Mouse (Mus musculus) liver, adult 2 months (tissue): ENCODE data around the gene Ccdc162. TPM values are rescaled to one million over a fixed set of nuclear protein-coding genes. Genes with fewer than 3 reads are reported as not detected.

Experiments
- DNase-seq: peaks from one replicate; pipeline ENCODE4 v3.0.0-alpha.2; 2011; ENCODE audit warnings: low read depth, low spot score; ENCODE audit errors: extremely low read depth
- H3K27ac ChIP-seq: fragments of 200-500 bp; replicated peaks from 2 replicates; pipeline ENCODE4 v1.5.1; 2012; ENCODE audit warnings: low read depth, mild to moderate bottlenecking, control low read depth, inconsistent platforms, low read length; ENCODE audit not compliant: insufficient read depth
- H3K27me3 ChIP-seq: fragments of 200-500 bp; 2 replicates; pipeline ENCODE4 v1.6.1; 2012; ENCODE audit warnings: mild to moderate bottlenecking, moderate library complexity, low read length, inconsistent platforms; ENCODE audit not compliant: control insufficient read depth, insufficient read depth
- H3K36me3 ChIP-seq: fragments of 200-500 bp; 2 replicates; pipeline ENCODE4 v1.6.1; 2012; ENCODE audit warnings: low read length, inconsistent platforms; ENCODE audit not compliant: control insufficient read depth, insufficient read depth
- H3K4me1 ChIP-seq: fragments of 200-500 bp; 2 replicates; pipeline ENCODE4 v1.6.1; 2011; ENCODE audit warnings: low read length; ENCODE audit not compliant: control insufficient read depth, insufficient read depth
- H3K4me3 ChIP-seq: fragments of 200-500 bp; 2 replicates; pipeline ENCODE4 v1.5.1; 2011; ENCODE audit warnings: low read depth, mild to moderate bottlenecking, control low read depth, low read length, moderate library complexity; ENCODE audit not compliant: insufficient read depth
- H3K79me2 ChIP-seq: fragments of 200-500 bp; 2 replicates; pipeline ENCODE4 v1.6.1; 2012; ENCODE audit warnings: inconsistent platforms, mild to moderate bottlenecking, low read length, moderate library complexity; ENCODE audit not compliant: control insufficient read depth, insufficient read depth
- H3K9ac ChIP-seq: fragments of 200-500 bp; 2 replicates; pipeline ENCODE4 v1.6.1; 2012; ENCODE audit warnings: low read depth, mild to moderate bottlenecking, control low read depth, inconsistent platforms, low read length
- CTCF ChIP-seq: fragments of 200-500 bp; IDR thresholded peaks from 2 replicates; pipeline ENCODE4 v1.5.1; 2011; ENCODE audit warnings: low read depth, low read length, control low read depth
- POLR2A ChIP-seq: fragments of 200-500 bp; IDR thresholded peaks from 2 replicates; pipeline ENCODE4 v1.6.1; 2011; ENCODE audit warnings: low read length, control low read depth; ENCODE audit not compliant: insufficient read depth; ENCODE audit errors: extremely low read depth
- WGBS: fragments of 180-500 bp; shearing (Covaris S2); methylation state at CpG from one replicate; pipeline ENCODE4 v1.1.7; 2018; 5-methylcytosine and 5-hydroxymethylcytosine counted together
- polyA plus RNA-seq: library from polyadenylated mRNA; depleted of rRNA; stranded (reverse); fragments of >200 nt; gene quantifications from 2 replicates; pipeline ENCODE4 v1.2.3, GENCODE M21; 2012
- total RNA-seq: library from RNA; depleted of rRNA; stranded (reverse); fragments of >200 nt; gene quantifications from 2 replicates; pipeline ENCODE4 v1.2.3, GENCODE M21; 2014

Gene Ccdc162
- total and polyA plus RNA-seq, 2 experiments = 6.0 to 10.3 TPM

DNA sequence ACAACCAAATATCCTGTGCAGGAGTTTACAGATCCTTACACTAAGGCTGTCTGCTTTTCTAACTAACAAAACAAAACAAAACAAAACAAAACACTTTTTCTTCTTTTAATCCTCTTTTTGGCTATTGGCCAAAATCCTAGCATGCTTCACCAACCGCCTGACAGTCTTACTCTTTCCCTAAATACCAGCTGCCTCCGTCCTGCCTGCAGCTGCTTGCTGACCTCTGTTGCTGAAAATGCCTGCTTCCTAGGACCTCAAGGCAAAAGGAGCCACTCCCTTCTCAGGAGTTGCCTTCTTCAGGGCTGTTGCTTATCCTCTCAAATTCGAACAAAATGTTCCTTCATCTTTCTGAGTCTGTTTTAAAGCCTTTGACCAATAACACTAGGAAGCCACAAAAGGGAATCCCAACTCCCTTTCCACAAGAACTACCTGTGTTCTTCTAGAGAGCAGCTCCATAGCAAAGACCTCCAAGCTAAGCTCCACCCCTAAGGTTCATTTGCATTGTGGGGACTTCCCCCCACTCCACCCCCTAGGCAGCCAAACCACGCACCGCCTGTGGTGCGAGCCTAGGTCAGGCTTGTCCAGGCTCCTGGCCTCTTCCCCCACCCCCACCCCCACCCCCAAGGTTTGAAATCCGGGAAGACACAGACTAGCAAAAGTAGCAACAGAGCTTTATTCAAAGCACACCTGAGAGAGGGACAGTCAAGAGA lies 171.8 kb downstream of the Ccdc162 start:
- TF ChIP-seq POLR2A = no peak
- no peak for TF ChIP-seq CTCF
- Histone ChIP-seq H3K27ac (no peak overlapping the region), H3K9ac (no peak overlapping the region), H3K4me3 (no peak overlapping the region), H3K79me2 (no peaks in the 10 kb centered on the region), H3K4me1 (peaks cover 4% of the 10 kb centered on the region), H3K27me3 (no peaks in the 10 kb centered on the region), H3K36me3 (no peaks in the 10 kb centered on the region; the same call in 1 of the 2 replicates)
- WGBS = 19% methylated on average over 7 of the region's 7 CpGs
- peak; percentile 39 for DNase-seq

GRCm38 (mm10) chr10:41543844-41544243 lies 172.6 kb downstream of the Ccdc162 start:
- Histone ChIP-seq H3K36me3 (no peaks in the 10 kb centered on the region; the same call in 1 of the 2 replicates), H3K27me3 (no peaks in the 10 kb centered on the region), H3K4me1 (peaks cover 4% of the 10 kb centered on the region), H3K4me3 (no peak overlapping the region), H3K9ac (no peak overlapping the region), H3K27ac (no peak overlapping the region), H3K79me2 (no peaks in the 10 kb centered on the region)
- no peak for TF ChIP-seq POLR2A
- TF ChIP-seq CTCF = no peak
- 73% methylated on average over 2 of the region's 2 CpGs for WGBS
- no peak for DNase-seq

GRCm38 (mm10) chr10:41543439-41543838 lies 173.0 kb downstream of the Ccdc162 start:
- no peak for DNase-seq
- Histone ChIP-seq H3K36me3 (no peaks in the 10 kb centered on the region; the same call in 1 of the 2 replicates), H3K27me3 (no peaks in the 10 kb centered on the region), H3K4me3 (no peak overlapping the region), H3K4me1 (peaks cover 4% of the 10 kb centered on the region), H3K27ac (no peak overlapping the region), H3K79me2 (no peaks in the 10 kb centered on the region), H3K9ac (no peak overlapping the region)
- no peak for TF ChIP-seq POLR2A
- no peak for TF ChIP-seq CTCF
- 78% methylated on average over 4 of the region's 4 CpGs for WGBS

DNA sequence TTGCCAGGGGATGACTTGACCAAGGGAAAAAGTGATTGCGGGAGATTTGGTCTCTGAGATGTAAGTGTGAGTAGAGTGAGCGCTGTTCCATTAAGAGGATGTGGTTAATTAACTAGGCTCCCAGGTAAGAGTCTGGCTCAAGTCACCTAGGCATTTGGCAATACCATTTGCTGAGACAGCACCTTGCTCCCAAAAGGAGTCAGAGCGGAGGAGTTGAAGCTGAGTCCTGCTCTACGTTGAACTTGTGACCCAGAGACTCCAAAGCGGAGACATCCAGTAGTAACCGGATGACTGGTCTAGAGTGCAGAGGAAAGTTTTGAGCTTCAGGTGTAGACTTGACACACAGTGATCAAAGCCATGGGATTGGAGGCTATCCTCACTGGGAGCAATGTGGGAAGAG lies 174.4 kb downstream of the Ccdc162 start:
- H3K79me2 ChIP-seq = no peaks in the 10 kb centered on the region
- TF ChIP-seq POLR2A = no peak
- TF ChIP-seq CTCF = no peak
- no peaks in the 10 kb centered on the region for H3K27me3 ChIP-seq
- no peaks in the 10 kb centered on the region; the same call in 1 of the 2 replicates for H3K36me3 ChIP-seq
- no peak overlapping the region for H3K4me3 ChIP-seq
- no peak for DNase-seq
- H3K9ac ChIP-seq = no peak overlapping the region
- peaks cover 4% of the 10 kb centered on the region for H3K4me1 ChIP-seq
- H3K27ac ChIP-seq = no peak overlapping the region
- 98% methylated on average over 6 of the region's 6 CpGs for WGBS

GRCm38 (mm10) chr10:41538986-41539385 lies 177.4 kb downstream of the Ccdc162 start:
- 95% methylated on average over 4 of the region's 4 CpGs for whole genome bisulfite sequencing
- no peak for TF ChIP-seq CTCF
- no peak for TF ChIP-seq POLR2A
- Histone ChIP-seq H3K27ac (no peak overlapping the region), H3K79me2 (no peaks in the 10 kb centered on the region), H3K4me3 (no peak overlapping the region), H3K9ac (no peak overlapping the region), H3K4me1 (no peaks in the 10 kb centered on the region), H3K27me3 (no peaks in the 10 kb centered on the region), H3K36me3 (peaks cover 6% of the 10 kb centered on the region)
- no peak for DNase-seq

DNA sequence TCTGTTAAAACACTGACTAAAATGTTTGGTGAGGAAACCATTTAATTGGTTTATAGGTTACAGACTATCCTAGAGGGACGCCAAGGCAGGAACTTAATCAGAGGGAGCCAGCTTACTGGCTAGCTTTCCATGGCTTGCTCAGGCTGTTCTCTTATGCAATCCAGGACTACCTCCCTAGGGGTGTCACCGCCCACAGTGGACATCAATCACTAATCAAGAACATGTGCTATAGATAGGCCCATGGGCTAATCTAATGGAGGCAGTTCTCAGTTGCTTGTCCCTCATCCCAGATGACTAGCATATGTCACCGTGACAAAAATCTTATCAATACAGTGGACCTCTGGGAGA lies 178.5 kb downstream of the Ccdc162 start:
- Histone ChIP-seq H3K27me3 (no peaks in the 10 kb centered on the region), H3K4me3 (no peak overlapping the region), H3K36me3 (peaks cover 15% of the 10 kb centered on the region), H3K27ac (no peak overlapping the region), H3K4me1 (no peaks in the 10 kb centered on the region), H3K9ac (no peak overlapping the region), H3K79me2 (no peaks in the 10 kb centered on the region)
- no peak for DNase-seq
- WGBS = 89% methylated on average over 3 of the region's 3 CpGs
- TF ChIP-seq POLR2A (no peak), CTCF (no peak)
